Mouse (Mus musculus): ENCODE data around the gene Ttf2. TPM values are rescaled to one million over a fixed set of nuclear protein-coding genes. Genes with fewer than 3 reads are reported as not detected.

Ttf2 gene
- polyA plus RNA-seq, 1 experiment from 2014 or later: 2.7 TPM

DNA sequence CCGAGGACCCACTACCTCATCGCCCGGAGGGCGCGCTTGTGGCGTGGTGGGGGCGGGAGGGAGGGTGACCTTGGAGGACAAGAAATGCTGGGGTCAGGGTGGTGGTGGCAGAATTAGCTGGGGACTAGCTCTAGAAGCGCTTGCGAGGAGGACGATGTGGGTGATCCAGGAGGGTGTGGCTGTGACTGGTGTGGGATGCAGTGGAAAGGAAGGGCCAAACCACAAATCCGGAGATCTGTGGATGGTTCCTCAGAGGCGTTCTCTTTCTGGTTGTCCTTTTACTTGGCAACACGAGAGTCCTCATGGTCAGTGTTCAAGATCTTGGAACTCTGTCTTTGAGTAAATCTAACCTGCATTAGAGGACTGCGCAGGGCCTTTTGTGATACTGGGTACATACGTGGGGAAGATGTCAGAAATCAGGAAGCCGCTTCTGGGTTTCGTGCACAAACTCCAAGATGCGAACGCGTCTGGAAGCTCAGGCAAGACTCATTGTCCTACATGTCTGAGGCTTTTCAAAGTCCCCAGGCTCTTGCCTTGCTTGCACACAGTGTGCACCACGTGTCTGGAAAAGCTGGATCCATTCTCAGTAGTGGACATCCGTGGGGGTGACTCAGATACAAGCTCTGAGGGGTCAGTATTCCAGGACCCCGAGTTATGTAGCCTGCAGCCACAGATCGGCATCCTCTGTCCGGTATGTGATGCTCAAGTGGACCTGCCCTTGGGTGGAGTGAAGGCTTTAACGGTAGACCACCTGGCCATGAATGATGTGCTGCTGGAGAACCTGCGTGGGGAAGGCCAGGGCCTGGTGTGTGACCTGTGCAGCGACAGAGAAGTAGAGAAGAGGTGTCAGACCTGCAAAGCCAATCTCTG lies 46.7 kb downstream of the Ttf2 start:
- peak overlapping the region; percentile 23; the same call in 1 of the 2 replicates for H3K27ac ChIP-seq (ENCODE audit: low read depth, low read length)
- WGBS: 30% methylated on average over 28 of the region's 28 CpGs
- no peaks in the 10 kb centered on the region; the same call in 1 of the 2 replicates for H3K4me1 ChIP-seq (replicated peaks; ENCODE audit: control insufficient read depth, insufficient read depth, low read length)
- peak overlapping the region; percentile 66 for H3K9ac ChIP-seq (ENCODE audit: low read depth, low read length)
- peak overlapping the region; percentile 63 for H3K4me3 ChIP-seq (ENCODE audit: low read depth, low read length)
- peak; percentile 40 for ATAC-seq
- H3K4me2 ChIP-seq (replicated peaks; ENCODE audit: low read depth): peak overlapping the region; percentile 76
- no peaks in the 10 kb centered on the region for H3K27me3 ChIP-seq (replicated peaks; ENCODE audit: control insufficient read depth, insufficient read depth, low read length)
- no peaks in the 10 kb centered on the region; the same call in 1 of the 2 replicates for H3K36me3 ChIP-seq (ENCODE audit: control insufficient read depth, insufficient read depth)
- TF ChIP-seq CTCF (IDR thresholded peaks at IDR 0.05; ENCODE audit: low read depth): no peak
- H3K9me3 ChIP-seq (ENCODE audit: control insufficient read depth): no peaks in the 10 kb centered on the region

DNA sequence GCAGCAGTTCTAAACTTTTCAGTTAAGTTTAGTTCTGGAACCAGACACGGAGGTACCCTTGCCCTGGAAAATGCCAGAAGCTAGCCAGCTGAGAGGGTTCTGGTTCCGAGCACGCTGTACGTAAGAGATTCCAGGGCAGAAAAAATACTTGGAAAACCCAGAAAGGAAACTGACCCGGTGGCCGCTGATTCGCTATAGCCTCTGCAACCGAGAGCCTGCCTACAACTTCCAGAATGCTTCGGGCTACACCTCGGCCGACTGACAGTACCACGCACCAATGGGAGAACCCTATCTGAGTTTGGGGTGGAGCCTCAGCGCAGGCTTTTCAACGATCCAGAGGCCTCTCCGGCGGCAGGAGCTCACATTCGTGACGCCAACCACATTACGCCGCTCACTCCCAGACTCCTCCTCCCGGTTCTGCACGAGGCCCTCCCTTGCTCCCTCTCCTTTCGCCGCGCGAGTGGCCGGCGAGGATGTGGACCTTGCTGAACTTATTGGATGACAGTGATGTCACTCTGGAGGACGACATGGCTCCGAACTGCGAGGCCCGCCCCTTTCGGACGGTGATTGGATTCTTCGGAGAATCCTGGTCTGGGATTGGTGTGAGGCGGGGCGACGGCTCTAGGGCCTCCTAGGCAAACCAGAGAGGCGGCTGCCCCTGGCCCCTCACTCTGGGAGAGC lies 47.5 kb downstream of the Ttf2 start, which contains the start of gene Trim45:
TSS of gene Trim45 (plus strand) at position 378 of the 681 bp plus-strand sequence.
- Histone ChIP-seq H3K9me3 (ENCODE audit: control insufficient read depth) (no peaks in the 10 kb centered on the region), H3K4me2 (replicated peaks; ENCODE audit: low read depth) (peak within 1 kb of the TSS; percentile 76), H3K4me1 (replicated peaks; ENCODE audit: control insufficient read depth, insufficient read depth, low read length) (no peaks in the 10 kb centered on the region; the same call in 1 of the 2 replicates), H3K27ac (ENCODE audit: low read depth, low read length) (peak within 1 kb of the TSS; percentile 62), H3K27me3 (replicated peaks; ENCODE audit: control insufficient read depth, insufficient read depth, low read length) (no peaks in the 10 kb centered on the region), H3K9ac (ENCODE audit: low read depth, low read length) (peak within 1 kb of the TSS; percentile 66), H3K36me3 (ENCODE audit: control insufficient read depth, insufficient read depth) (no peaks in the 10 kb centered on the region; the same call in 1 of the 2 replicates), H3K4me3 (ENCODE audit: low read depth, low read length) (peak within 1 kb of the TSS; percentile 63)
- ATAC-seq: peak; percentile 99
- TF ChIP-seq CTCF (IDR thresholded peaks at IDR 0.05; ENCODE audit: low read depth): no peak
- under 1% methylated on average over 39 of the region's 39 CpGs for WGBS

DNA sequence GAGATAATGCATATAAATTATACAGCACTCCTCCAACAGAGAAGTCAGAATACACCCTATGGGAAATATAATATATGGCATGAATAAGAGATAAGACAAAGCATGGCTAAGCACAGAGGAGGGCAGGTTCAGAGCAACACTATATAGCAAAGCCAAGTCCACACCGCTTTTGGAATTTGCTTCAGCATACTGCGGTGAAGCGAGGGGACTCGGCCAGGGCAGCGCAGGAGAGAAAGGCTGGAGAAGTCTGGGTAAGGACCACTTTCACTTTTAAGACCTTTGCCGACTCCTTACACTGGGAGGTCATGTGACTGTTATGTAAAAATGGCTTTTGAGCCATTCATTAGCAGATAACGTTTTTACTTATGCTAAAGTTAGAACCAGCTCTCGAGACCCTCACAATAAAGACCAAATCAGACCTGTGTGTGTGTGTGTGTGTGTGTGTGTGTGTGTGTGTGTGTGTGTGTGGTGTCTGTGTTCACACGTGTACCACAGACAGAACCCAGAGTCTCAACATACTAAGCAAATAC lies 48.8 kb downstream of the Ttf2 start:
- Histone ChIP-seq H3K4me1 (replicated peaks; ENCODE audit: control insufficient read depth, insufficient read depth, low read length) (no peaks in the 10 kb centered on the region; the same call in 1 of the 2 replicates), H3K4me2 (replicated peaks; ENCODE audit: low read depth) (peak overlapping the region; percentile 21; the same call in 1 of the 2 replicates), H3K27me3 (replicated peaks; ENCODE audit: control insufficient read depth, insufficient read depth, low read length) (no peaks in the 10 kb centered on the region), H3K9ac (ENCODE audit: low read depth, low read length) (no peak overlapping the region), H3K36me3 (ENCODE audit: control insufficient read depth, insufficient read depth) (no peaks in the 10 kb centered on the region; the same call in 1 of the 2 replicates), H3K9me3 (ENCODE audit: control insufficient read depth) (no peaks in the 10 kb centered on the region), H3K4me3 (ENCODE audit: low read depth, low read length) (no peak overlapping the region), H3K27ac (ENCODE audit: low read depth, low read length) (no peak overlapping the region)
- no peak for TF ChIP-seq CTCF (IDR thresholded peaks at IDR 0.05; ENCODE audit: low read depth)
- ATAC-seq: no peak
- WGBS: 74% methylated on average over 9 of the region's 9 CpGs

DNA sequence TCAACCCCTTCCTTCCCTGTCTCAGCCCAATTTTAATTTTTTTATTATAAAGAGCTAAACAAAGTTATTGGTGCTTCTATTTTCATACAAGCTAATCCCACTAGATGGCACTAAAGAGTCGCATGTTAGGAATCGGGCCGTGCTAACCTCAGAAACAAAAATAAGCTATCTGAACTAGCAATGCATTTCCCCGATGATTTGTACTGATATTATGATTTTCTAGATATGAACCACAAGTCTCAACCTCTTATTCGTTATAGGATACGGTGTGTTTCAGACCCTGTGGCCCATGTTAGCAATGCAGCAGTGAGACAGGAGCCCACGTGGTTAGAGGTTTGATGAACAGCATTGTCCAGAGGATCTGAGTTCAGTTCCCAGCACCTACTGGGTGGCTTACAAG lies 52.6 kb downstream of the Ttf2 start:
- Histone ChIP-seq H3K27me3 (replicated peaks; ENCODE audit: control insufficient read depth, insufficient read depth, low read length) (no peaks in the 10 kb centered on the region), H3K4me1 (replicated peaks; ENCODE audit: control insufficient read depth, insufficient read depth, low read length) (no peaks in the 10 kb centered on the region), H3K27ac (ENCODE audit: low read depth, low read length) (no peak overlapping the region), H3K9me3 (ENCODE audit: control insufficient read depth) (no peaks in the 10 kb centered on the region), H3K4me3 (ENCODE audit: low read depth, low read length) (no peak overlapping the region), H3K36me3 (ENCODE audit: control insufficient read depth, insufficient read depth) (no peaks in the 10 kb centered on the region), H3K9ac (ENCODE audit: low read depth, low read length) (no peak overlapping the region), H3K4me2 (replicated peaks; ENCODE audit: low read depth) (no peak overlapping the region)
- no peak for ATAC-seq
- TF ChIP-seq CTCF (IDR thresholded peaks at IDR 0.05; ENCODE audit: low read depth): peak; percentile 78
- WGBS: 12% methylated on average over 7 of the region's 7 CpGs

DNA sequence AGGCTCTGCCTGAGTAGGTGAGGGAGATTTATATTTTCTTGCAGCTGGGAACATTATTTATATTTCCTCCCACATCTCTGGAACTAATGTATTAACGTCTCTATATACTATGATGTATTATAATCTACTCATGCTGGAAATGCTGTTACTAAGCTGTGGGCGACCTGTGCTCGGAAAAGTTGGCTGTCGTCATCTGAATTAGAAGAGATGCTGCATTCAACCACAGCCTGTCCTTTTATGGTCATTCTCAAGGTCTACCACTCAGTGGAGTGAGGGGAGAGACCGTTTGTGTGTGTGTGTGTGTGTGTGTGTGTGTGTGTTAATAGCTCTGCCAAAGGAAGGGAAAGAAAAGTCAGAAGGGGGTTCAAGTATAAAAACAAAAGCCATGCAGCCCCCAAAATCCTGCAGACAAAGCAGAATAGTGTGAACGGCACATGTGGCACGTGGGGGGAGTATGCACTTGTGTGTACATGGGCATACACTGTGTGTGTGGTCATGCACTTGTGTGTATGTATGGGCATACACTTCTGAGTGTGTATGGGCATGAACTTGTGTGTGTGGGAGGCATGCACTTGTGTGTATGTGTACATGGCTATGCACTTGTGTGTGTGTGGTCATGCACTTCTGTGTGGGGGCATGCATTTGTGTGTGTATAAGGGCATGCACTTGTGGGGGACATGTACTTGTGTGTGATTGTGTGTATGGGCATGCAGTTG lies 57.8 kb downstream of the Ttf2 start:
- Histone ChIP-seq H3K9ac (ENCODE audit: low read depth, low read length) (no peak overlapping the region), H3K4me2 (replicated peaks; ENCODE audit: low read depth) (no peak overlapping the region), H3K27me3 (replicated peaks; ENCODE audit: control insufficient read depth, insufficient read depth, low read length) (no peaks in the 10 kb centered on the region), H3K4me3 (ENCODE audit: low read depth, low read length) (no peak overlapping the region), H3K27ac (ENCODE audit: low read depth, low read length) (no peak overlapping the region), H3K4me1 (replicated peaks; ENCODE audit: control insufficient read depth, insufficient read depth, low read length) (no peaks in the 10 kb centered on the region), H3K36me3 (ENCODE audit: control insufficient read depth, insufficient read depth) (no peaks in the 10 kb centered on the region), H3K9me3 (ENCODE audit: control insufficient read depth) (no peaks in the 10 kb centered on the region)
- WGBS: 43% methylated on average over 7 of the region's 7 CpGs
- no peak for TF ChIP-seq CTCF (IDR thresholded peaks at IDR 0.05; ENCODE audit: low read depth)
- no peak for ATAC-seq

Data from intestine, postnatal 0 days (tissue).